Mouse (Mus musculus): ENCODE measurements around the gene Galt. TPM values are rescaled to one million over a fixed set of nuclear protein-coding genes. Genes with fewer than 3 reads are reported as not detected.
"Not testable (repeated sequence)": the region's sequence is repeated elsewhere in the genome, so short reads cannot be mapped to it uniquely, and the experiment has no call there.

Gene Galt
- polyA plus RNA-seq, 1 experiment: 196 TPM

- peak overlapping the region; percentile 59 for H3K4me3 ChIP-seq (replicated peaks; ENCODE audit: insufficient read depth, low read depth, low read length)
- not testable (repeated sequence) for H3K27me3 ChIP-seq (ENCODE audit: control insufficient read depth, insufficient read depth, low read length); H3K27ac ChIP-seq (ENCODE audit: insufficient read depth, low read length); H3K4me1 ChIP-seq (ENCODE audit: control insufficient read depth, insufficient read depth, low read length)
- DNase-seq: peak; percentile 75 to 78
- 0 out of 2 replicates have a peak, but pooled peaks have one; percentile 14 for TF ChIP-seq POLR2A (IDR thresholded peaks at IDR 0.05; ENCODE audit: borderline replicate concordance, insufficient read depth, low read length)
- 3% methylated on average over 19 of the region's 25 CpGs for WGBS
Observed at GRCm38 (mm10) chr4:41773502-41773901, 18.5 kb downstream of the Galt start.

- H3K4me1 ChIP-seq (ENCODE audit: control insufficient read depth, insufficient read depth, low read length); H3K27me3 ChIP-seq (ENCODE audit: control insufficient read depth, insufficient read depth, low read length): not testable (repeated sequence)
- peak within 1 kb of the TSS; percentile 68 for H3K27ac ChIP-seq (ENCODE audit: insufficient read depth, low read length)
- whole genome bisulfite sequencing: 2% methylated on average over 12 of the region's 14 CpGs
- peak; percentile 28; the same call in 1 of the 2 replicates for TF ChIP-seq POLR2A (IDR thresholded peaks at IDR 0.05; ENCODE audit: borderline replicate concordance, insufficient read depth, low read length)
- DNase-seq: peak; percentile 86 to 90
- peak within 1 kb of the TSS; percentile 59 for H3K4me3 ChIP-seq (replicated peaks; ENCODE audit: insufficient read depth, low read depth, low read length)
Observed at GRCm38 (mm10) chr4:41774002-41774401, 19.0 kb downstream of the Galt start, which contains the start of gene Ccl27a. Ccl27a (minus strand) TSS chr4:41774247.

GRCm38 (mm10) chr4:41774506-41774905 is 19.5 kb downstream of the Galt start:
- WGBS: 48% methylated on average over 3 of the region's 3 CpGs
- not testable (repeated sequence) for H3K4me1 ChIP-seq (ENCODE audit: control insufficient read depth, insufficient read depth, low read length); DNase-seq; H3K27me3 ChIP-seq (ENCODE audit: control insufficient read depth, insufficient read depth, low read length)
- peak overlapping the region; percentile 41 for H3K4me3 ChIP-seq (replicated peaks; ENCODE audit: insufficient read depth, low read depth, low read length)
- peak overlapping the region; percentile 68 for H3K27ac ChIP-seq (ENCODE audit: insufficient read depth, low read length)

- not testable (repeated sequence) for H3K27me3 ChIP-seq (ENCODE audit: control insufficient read depth, insufficient read depth, low read length); H3K4me3 ChIP-seq (replicated peaks; ENCODE audit: insufficient read depth, low read depth, low read length); H3K27ac ChIP-seq (ENCODE audit: insufficient read depth, low read length); H3K4me1 ChIP-seq (ENCODE audit: control insufficient read depth, insufficient read depth, low read length); DNase-seq
- WGBS: 90% methylated on average over 1 of the region's 1 CpGs
Observed at GRCm38 (mm10) chr4:41775840-41776239, 20.8 kb downstream of the Galt start.

- not testable (repeated sequence) for H3K27me3 ChIP-seq (ENCODE audit: control insufficient read depth, insufficient read depth, low read length); DNase-seq; H3K27ac ChIP-seq (ENCODE audit: insufficient read depth, low read length); H3K4me1 ChIP-seq (ENCODE audit: control insufficient read depth, insufficient read depth, low read length); H3K4me3 ChIP-seq (replicated peaks; ENCODE audit: insufficient read depth, low read depth, low read length)
- 27% methylated on average over 9 of the region's 9 CpGs for WGBS
Observed at GRCm38 (mm10) chr4:41781271-41781670, 26.2 kb downstream of the Galt start.

GRCm38 (mm10) chr4:41781748-41782485 is 26.9 kb downstream of the Galt start:
- not testable (repeated sequence) for H3K4me1 ChIP-seq (ENCODE audit: control insufficient read depth, insufficient read depth, low read length); H3K27me3 ChIP-seq (ENCODE audit: control insufficient read depth, insufficient read depth, low read length); H3K4me3 ChIP-seq (replicated peaks; ENCODE audit: insufficient read depth, low read depth, low read length)
- peak in 1 of 2 experiments; percentile 35 for DNase-seq
- peak overlapping the region; percentile 72 for H3K27ac ChIP-seq (ENCODE audit: insufficient read depth, low read length)
- 6% methylated on average over 17 of the region's 21 CpGs for WGBS

GRCm38 (mm10) chr4:41782711-41783110 is 27.7 kb downstream of the Galt start:
- WGBS: 52% methylated on average over 4 of the region's 4 CpGs
- not testable (repeated sequence) for H3K4me1 ChIP-seq (ENCODE audit: control insufficient read depth, insufficient read depth, low read length)

GRCm38 (mm10) chr4:41783197-41783596 is 28.2 kb downstream of the Galt start:
- DNase-seq; H3K4me1 ChIP-seq (ENCODE audit: control insufficient read depth, insufficient read depth, low read length); H3K4me3 ChIP-seq (replicated peaks; ENCODE audit: insufficient read depth, low read depth, low read length); H3K27ac ChIP-seq (ENCODE audit: insufficient read depth, low read length); H3K27me3 ChIP-seq (ENCODE audit: control insufficient read depth, insufficient read depth, low read length): not testable (repeated sequence)
- WGBS: 78% methylated on average over 3 of the region's 3 CpGs

More at GRCm38 (mm10) chr4:41782711-41783110, 27.7 kb downstream of the Galt start:
- DNase-seq; H3K4me3 ChIP-seq (replicated peaks; ENCODE audit: insufficient read depth, low read depth, low read length); H3K27me3 ChIP-seq (ENCODE audit: control insufficient read depth, insufficient read depth, low read length); H3K27ac ChIP-seq (ENCODE audit: insufficient read depth, low read length): not testable (repeated sequence)

Other genes with a start within 250 kb of the Galt start
- 4.3 and 6.4 TPM in 2 replicates for gene 1110017D15Rik, start 237.9 kb upstream of the Galt start, polyA plus RNA-seq (2012; rRNA removed)
- 137 and 147 TPM in 2 replicates for gene Fam219a, start 185.7 kb upstream of the Galt start, polyA plus RNA-seq (2012; rRNA removed)
- 8.1 and 9.3 TPM in 2 replicates for gene Dnaic1, start 185.5 kb upstream of the Galt start, polyA plus RNA-seq (2012; rRNA removed)
- 168 and 174 TPM in 2 replicates for gene Enho, start 114.9 kb upstream of the Galt start, polyA plus RNA-seq (2012; rRNA removed)
- gene Cntfr, start 58.1 kb upstream of the Galt start, polyA plus RNA-seq (2012; rRNA removed): 101 and 105 TPM in 2 replicates
- gene Il11ra1, start 55.2 kb upstream of the Galt start, polyA plus RNA-seq (2012; rRNA removed): 64.9 and 69.7 TPM in 2 replicates
- 43.3 and 44.7 TPM in 2 replicates for gene Rpp25l, start 41.7 kb upstream of the Galt start, polyA plus RNA-seq (2012; rRNA removed)
- gene Dctn3, start 32.1 kb upstream of the Galt start, polyA plus RNA-seq (2012; rRNA removed): 162 and 167 TPM in 2 replicates
- gene Arid3c, start 24.1 kb upstream of the Galt start, polyA plus RNA-seq (2012; rRNA removed): 0.16 and 0.18 TPM in 2 replicates
- 65.9 and 71.1 TPM in 2 replicates for gene Sigmar1, start 929 bp downstream of the Galt start, polyA plus RNA-seq (2012; rRNA removed)
- 236 and 247 TPM in 2 replicates for gene Ccl27a, start 19.0 kb downstream of the Galt start, polyA plus RNA-seq (2012; rRNA removed)
- not detected in 2 replicates for gene Gm21541, start 148.4 kb downstream of the Galt start, polyA plus RNA-seq (2012; rRNA removed)
- 8.1 and 9.7 TPM in 2 replicates for gene Gm20878, start 186.3 kb downstream of the Galt start, polyA plus RNA-seq (2012; rRNA removed)
- 0.61 and 1.1 TPM in 2 replicates for gene Fam205a4, start 210.8 kb downstream of the Galt start, polyA plus RNA-seq (2012; rRNA removed)

All from cerebellum, adult 2 months (tissue).